Mouse (Mus musculus) ES-E14 (cell line): ENCODE results near the gene Ankrd39. TPM values are rescaled to one million over a fixed set of nuclear protein-coding genes. Genes with fewer than 3 reads are reported as not detected.

Experiments used
- DNase-seq: peaks from one replicate; pipeline ENCODE4 v3.0.0-alpha.2; 2013; ENCODE audit warnings: low read depth, low spot score
- H3K27ac ChIP-seq: 2 replicates; pipeline ENCODE4 v1.5.1; 2012; ENCODE audit warnings: low read depth, mild to moderate bottlenecking, low read length, moderate library complexity, mixed read lengths; ENCODE audit not compliant: poor library complexity, insufficient read depth, severe bottlenecking
- H3K36me3 ChIP-seq: 2 replicates; pipeline ENCODE4 v1.6.1; 2012; ENCODE audit warnings: mild to moderate bottlenecking, low read length, moderate library complexity, mixed read lengths; ENCODE audit not compliant: control insufficient read depth, poor library complexity, insufficient read depth, severe bottlenecking
- H3K4me1 ChIP-seq, 2 experiments: fragments of 150-350 bp in 1 of 2; sonication (generic) in 1 of 2; 2 replicates each; pipeline ENCODE4 v1.6.1; 2012; ENCODE audit warnings: low read length in 2 of 2, mild to moderate bottlenecking in 1 of 2, mixed read lengths in 1 of 2; ENCODE audit not compliant: control insufficient read depth in 2 of 2, insufficient read depth in 2 of 2, poor library complexity in 1 of 2
- H3K4me3 ChIP-seq, 2 experiments: fragments of 150-350 bp in 1 of 2; sonication (generic) in 1 of 2; 2 replicates each; pipeline ENCODE4 v1.5.1; 2012; ENCODE audit warnings: low read length in 2 of 2, low read depth in 1 of 2, mild to moderate bottlenecking in 1 of 2, mixed read lengths in 1 of 2; ENCODE audit not compliant: insufficient read depth in 1 of 2, poor library complexity in 1 of 2, severe bottlenecking in 1 of 2
- H3K9ac ChIP-seq: 2 replicates; pipeline ENCODE4 v1.6.1; 2012; ENCODE audit warnings: low read depth, mild to moderate bottlenecking, low read length, mixed read lengths; ENCODE audit not compliant: poor library complexity, insufficient read depth, severe bottlenecking
- H3K9me3 ChIP-seq: fragments of 150-350 bp; sonication (generic); 2 replicates; pipeline ENCODE4 v1.6.1; 2012; ENCODE audit warnings: low read depth, mild to moderate bottlenecking, low read length; ENCODE audit not compliant: control insufficient read depth, insufficient read depth
- CHD2 ChIP-seq: IDR thresholded peaks from 2 replicates; pipeline ENCODE4 v1.6.1; 2014; ENCODE audit warnings: mild to moderate bottlenecking, low read depth, low read length, inconsistent platforms
- HCFC1 ChIP-seq: IDR thresholded peaks from 2 replicates; pipeline ENCODE4 v1.6.1; 2012; ENCODE audit warnings: low read length, inconsistent platforms, borderline replicate concordance; ENCODE audit not compliant: insufficient read depth
- MAFK ChIP-seq: IDR thresholded peaks from 2 replicates; pipeline ENCODE4 v1.6.1; 2014; ENCODE audit warnings: mild to moderate bottlenecking, low read depth, low read length, inconsistent platforms; ENCODE audit not compliant: insufficient read depth
- ZC3H11A ChIP-seq: IDR thresholded peaks from 2 replicates; pipeline ENCODE4 v1.6.1; 2012; ENCODE audit warnings: low read depth, mild to moderate bottlenecking, inconsistent platforms, low read length, borderline replicate concordance
- ZNF384 ChIP-seq: IDR thresholded peaks from 2 replicates; pipeline ENCODE4 v1.6.1; 2012; ENCODE audit warnings: low read depth, low read length, inconsistent platforms
- in situ Hi-C, 2 experiments: fragments of 600-800 bp; cut with MboI; formaldehyde crosslinking; loops; one replicate each; pipeline ENCODE4 v1.15.1; 2025; ENCODE audit warnings: low sequenced_read_pairs in 2 of 2, inconsistent platforms in 1 of 2; ENCODE audit not compliant: unreplicated experiment in 2 of 2
- total RNA-seq: library from RNA; depleted of rRNA; stranded (reverse); fragments of 300-350 nt; gene quantifications from 2 replicates; pipeline ENCODE4 v1.2.3, GENCODE M21; 2012

The Ankrd39 gene
- total RNA-seq, 1 experiment: 11.3 TPM

DNA sequence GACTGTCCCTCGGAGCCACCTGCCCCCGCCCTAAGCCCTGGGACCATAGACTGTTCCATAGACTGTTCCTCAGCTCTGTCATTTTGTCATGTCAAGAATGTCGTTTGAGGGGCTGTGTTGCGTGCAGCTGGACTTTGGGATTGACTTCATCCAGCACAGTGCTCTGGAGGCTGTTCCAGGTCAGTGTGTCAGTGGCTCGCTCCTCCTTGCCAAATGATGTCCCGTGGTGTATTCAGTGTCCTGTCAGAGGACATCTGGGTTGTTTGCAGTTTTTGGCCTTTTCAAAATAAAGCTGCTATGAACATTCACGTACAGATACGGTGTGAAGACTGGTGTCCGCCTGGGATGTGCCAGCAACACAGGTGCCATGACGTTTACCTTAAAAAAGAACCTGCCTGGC lies 20.3 kb downstream of the Ankrd39 start:
- H3K9ac ChIP-seq: no peak overlapping the region
- no peaks in the 10 kb centered on the region for H3K9me3 ChIP-seq
- no peak for DNase-seq
- H3K36me3 ChIP-seq: peaks cover 29% of the 10 kb centered on the region
- in situ Hi-C loops: no loop called here
- H3K4me1 ChIP-seq: peaks cover 2 to 4% of the 10 kb centered on the region in 2 experiments; a peak in 1 of 4 replicates
- H3K4me3 ChIP-seq: no peak overlapping the region
- no peak overlapping the region for H3K27ac ChIP-seq
- TF ChIP-seq HCFC1: no peak
- no peak for TF ChIP-seq CHD2
- no peak for TF ChIP-seq ZNF384
- no peak for TF ChIP-seq MAFK
- TF ChIP-seq ZC3H11A: no peak

DNA sequence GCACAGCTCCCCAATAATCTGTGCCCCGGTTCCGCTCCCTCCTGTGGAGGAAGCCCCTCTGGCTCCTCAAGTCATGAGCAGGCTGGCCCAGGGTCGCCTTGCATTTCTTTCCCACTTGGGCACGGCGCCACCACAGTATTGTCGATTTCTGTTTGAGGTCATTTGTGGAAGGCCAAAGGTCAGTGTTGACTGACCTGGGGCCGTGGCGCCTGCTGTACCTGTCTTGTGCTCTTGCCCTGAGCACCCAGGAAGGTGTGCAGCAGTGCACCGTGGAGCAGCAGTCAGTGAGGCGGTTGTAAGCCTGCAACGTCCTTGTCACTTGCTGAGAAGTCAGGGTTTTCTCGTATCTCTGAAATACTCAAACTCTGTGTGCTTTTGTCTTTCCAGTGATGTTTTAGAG lies 21.5 kb downstream of the Ankrd39 start:
- no peak for DNase-seq
- H3K9me3 ChIP-seq: no peaks in the 10 kb centered on the region
- H3K9ac ChIP-seq: no peak overlapping the region
- no peak overlapping the region for H3K27ac ChIP-seq
- no peak overlapping the region for H3K4me3 ChIP-seq
- H3K36me3 ChIP-seq: peaks cover 38% of the 10 kb centered on the region
- in situ Hi-C loops: no loop called here
- TF ChIP-seq ZNF384 (no peak), CHD2 (no peak), HCFC1 (no peak), ZC3H11A (no peak), MAFK (no peak)
- peaks cover 0 to 2% of the 10 kb centered on the region in 2 experiments; a peak in 1 of 4 replicates for H3K4me1 ChIP-seq

DNA sequence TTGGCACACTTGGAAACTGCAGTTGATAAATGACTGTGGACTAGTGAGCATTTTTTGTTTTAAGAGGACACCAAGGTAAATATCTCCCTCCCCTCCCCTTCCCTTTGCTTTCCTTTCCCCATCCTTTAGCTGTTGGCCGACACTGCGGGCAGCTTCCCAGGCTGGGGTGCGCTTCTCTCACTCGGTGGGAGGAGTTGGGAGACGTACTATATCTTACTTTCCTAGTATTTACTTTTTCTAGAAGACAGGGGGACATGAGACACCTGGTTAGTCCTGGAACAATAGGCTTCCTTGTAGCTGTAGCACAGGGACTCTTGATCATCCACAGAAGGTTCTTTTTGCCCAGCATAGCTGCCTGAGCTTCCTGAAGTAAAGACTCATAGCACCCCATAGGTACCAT lies 23.2 kb downstream of the Ankrd39 start:
- peaks cover 53% of the 10 kb centered on the region for H3K36me3 ChIP-seq
- TF ChIP-seq ZC3H11A (no peak), HCFC1 (no peak), ZNF384 (no peak), MAFK (no peak), CHD2 (no peak)
- no peak for DNase-seq

DNA sequence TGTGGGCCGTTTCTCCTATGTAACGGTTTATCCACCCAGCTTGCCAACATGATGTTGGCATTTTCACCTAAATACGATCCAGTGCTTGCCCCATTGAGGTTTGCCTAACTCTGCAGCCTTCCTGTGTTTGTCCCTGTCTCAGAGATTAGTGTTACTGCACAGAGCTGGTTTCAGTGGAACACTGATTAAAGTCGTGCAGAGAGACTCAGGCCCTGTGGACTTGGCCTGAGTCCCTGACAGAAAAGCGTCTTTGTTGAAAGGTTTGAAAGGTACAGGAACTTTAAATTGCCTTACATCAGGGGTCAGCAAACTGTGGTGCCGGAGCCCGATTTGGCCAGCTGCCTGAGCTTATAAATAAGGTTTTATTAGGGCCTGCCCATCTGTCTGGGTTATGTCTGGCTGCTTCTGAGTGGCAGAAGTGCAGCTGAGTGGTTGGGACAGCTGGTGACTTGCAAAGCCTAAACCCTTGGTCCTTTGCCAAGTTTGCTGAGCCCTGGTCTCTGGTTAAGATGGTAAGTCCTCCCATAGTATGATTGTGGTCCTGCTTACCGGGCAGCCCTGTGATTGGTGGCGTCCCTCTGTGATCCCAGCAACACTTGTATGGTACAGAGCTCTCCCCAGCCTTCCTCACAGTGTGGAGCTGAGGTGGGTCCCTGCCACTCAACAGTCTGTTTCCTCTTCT lies 23.8 kb downstream of the Ankrd39 start:
- H3K27ac ChIP-seq: no peak overlapping the region; the same call in 1 of the 2 replicates
- H3K9ac ChIP-seq: no peak overlapping the region
- in situ Hi-C loops: no loop called here
- no peak for TF ChIP-seq CHD2
- no peak for TF ChIP-seq MAFK
- TF ChIP-seq ZNF384: no peak
- no peak for TF ChIP-seq ZC3H11A
- TF ChIP-seq HCFC1: no peak
- no peaks in the 10 kb centered on the region for H3K9me3 ChIP-seq
- DNase-seq: no peak
- H3K36me3 ChIP-seq: peaks cover 54% of the 10 kb centered on the region
- H3K4me1 ChIP-seq: peaks cover 0 to 11% of the 10 kb centered on the region in 2 experiments; a peak in 2 of 4 replicates
- no peak overlapping the region for H3K4me3 ChIP-seq

More for the DNA sequence above, 23.2 kb downstream of the Ankrd39 start:
- Histone ChIP-seq H3K9me3 (no peaks in the 10 kb centered on the region), H3K4me3 (no peak overlapping the region), H3K9ac (no peak overlapping the region), H3K27ac (no peak overlapping the region), H3K4me1 (peaks cover 0 to 6% of the 10 kb centered on the region in 2 experiments; a peak in 2 of 4 replicates)
- in situ Hi-C loops: no loop called here

DNA sequence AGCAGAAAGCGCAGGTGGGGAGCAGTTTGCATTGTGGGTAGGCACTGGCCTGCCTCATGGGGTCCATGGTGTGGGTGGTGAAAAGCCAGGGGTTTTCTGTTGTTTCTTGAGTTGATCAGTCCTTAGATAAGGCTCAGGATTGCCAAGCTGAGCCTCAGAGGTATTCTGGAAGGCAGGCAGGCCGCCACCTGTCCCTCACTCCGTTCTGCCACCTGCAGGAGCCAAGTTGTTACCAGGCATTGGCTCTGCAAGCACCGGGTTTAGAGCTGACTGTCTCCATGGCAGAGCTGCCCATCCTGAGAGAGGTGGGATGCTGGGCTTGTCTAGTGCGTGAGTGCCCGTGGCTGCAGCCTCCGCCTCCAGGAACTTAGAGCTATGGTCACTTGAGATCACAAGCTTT lies 25.0 kb downstream of the Ankrd39 start:
- DNase-seq: no peak
- in situ Hi-C loops: no loop called here
- Histone ChIP-seq H3K4me1 (peaks cover 0 to 14% of the 10 kb centered on the region in 2 experiments; a peak in 2 of 4 replicates), H3K9me3 (no peaks in the 10 kb centered on the region), H3K9ac (no peak overlapping the region), H3K27ac (no peak overlapping the region), H3K4me3 (no peak overlapping the region), H3K36me3 (peaks cover 57% of the 10 kb centered on the region)
- TF ChIP-seq MAFK: no peak
- no peak for TF ChIP-seq HCFC1
- no peak for TF ChIP-seq ZNF384
- TF ChIP-seq ZC3H11A: no peak
- no peak for TF ChIP-seq CHD2
